Mouse (Mus musculus) liver, embryonic 14.5 days (tissue): ENCODE results near the gene Susd3.

Experiments used
- CTCF ChIP-seq: IDR thresholded peaks from 2 replicates; pipeline ENCODE4 v1.5.1; 2016; ENCODE audit warnings: antibody characterized with exemption, low read depth, control low read depth
- EP300 ChIP-seq: IDR thresholded peaks from 2 replicates; pipeline ENCODE4 v1.6.1; 2016; ENCODE audit warnings: antibody characterized with exemption, low read depth

DNA sequence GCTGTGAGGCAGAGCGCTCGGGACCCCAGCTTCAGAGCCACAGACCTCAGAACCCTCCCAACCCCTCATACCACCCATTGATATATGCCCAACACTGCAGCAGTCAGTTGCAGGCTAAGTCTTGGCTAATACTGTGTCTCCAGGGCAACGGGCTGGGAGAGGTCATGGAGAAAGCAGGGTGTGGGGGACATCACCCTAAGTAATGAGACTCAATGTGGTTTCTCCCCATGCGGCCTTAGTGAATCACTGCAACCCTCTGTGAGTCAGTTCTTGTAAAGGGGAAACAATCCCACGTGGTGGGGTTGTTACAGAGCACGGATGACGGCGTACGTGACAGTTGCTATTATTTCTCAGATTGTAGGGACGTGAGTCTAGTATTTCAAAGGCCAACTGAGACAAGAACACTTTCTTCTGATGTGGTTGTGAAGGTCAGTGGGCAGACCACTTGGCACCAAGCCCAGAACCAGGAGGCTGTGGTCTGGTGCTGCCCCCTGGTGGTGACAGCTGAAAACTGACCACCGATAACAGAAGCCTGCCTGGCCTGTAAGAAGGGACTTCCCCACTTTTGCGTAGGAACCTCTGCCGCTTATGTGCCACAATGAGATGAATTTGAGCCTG lies 43.0 kb downstream of the Susd3 start:
- TF ChIP-seq CTCF (peak; percentile 96), EP300 (no peak)
